Comparison of ENCODE assay signal across 9 mouse cellular contexts in the genomic region with DNA sequence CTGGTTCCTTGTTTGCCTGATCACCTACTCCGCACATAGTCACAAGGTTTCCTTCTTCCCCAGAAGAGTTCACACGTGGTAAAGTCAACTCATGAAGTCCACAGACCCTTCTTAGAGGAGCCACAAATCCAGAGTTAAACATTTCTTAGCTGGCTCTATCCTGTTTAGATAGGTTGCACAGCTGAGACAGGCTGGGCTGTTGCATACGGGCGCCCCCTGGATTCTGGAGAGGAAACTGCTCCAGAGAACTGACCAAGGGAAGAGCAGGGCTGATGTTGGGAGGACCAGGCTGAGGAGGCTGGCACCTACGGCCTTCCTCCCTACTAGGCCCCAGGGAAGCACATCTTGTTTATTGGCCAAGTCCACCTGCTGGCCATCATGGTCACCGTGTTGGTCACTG.
DNase-seq lines count a peak whose midpoint lies in the region; ATAC-seq and TF ChIP-seq lines count a peak whose summit lies in the region.
"Had no signal": no experiment of that assay in that cellular context is flagged by ENCODE, and none has a peak within 500 bp of the region (broad histone marks: within the 10 kb centered on the region; RNA-seq: fewer than 3 reads in every experiment).

No protein-coding gene starts in this region.

- dilution Hi-C loops in CH12.LX (cut with MboI; ENCODE audit: extremely low pct_ligation_motif_present, extremely low pct_unique_long_range_greater_than_20kb, low sequenced_read_pairs): no loop called here

- WGBS in bone marrow, adult 2 months: 7% methylated on average over 6 of the region's 6 CpGs
- 20% methylated on average over 6 of the region's 6 CpGs for WGBS in heart, embryonic 13.5 days
- WGBS in liver, embryonic 13.5 days (ENCODE audit: insufficient replicate concordance): 13% methylated on average over 6 of the region's 6 CpGs

- no peak overlapping the region for H3K4me3 ChIP-seq in CH12.LX (replicated peaks in 1 of 3; ENCODE audit: low read depth in 2 of 3, low read length in 2 of 3, poor library complexity in 1 of 3)
- no peak overlapping the region for H3K4me3 ChIP-seq in bone marrow, adult 2 months (replicated peaks; ENCODE audit: control insufficient read depth, low read depth, low read length)
- H3K4me3 ChIP-seq in embryonic fibroblast, embryonic 13.5 days (ENCODE audit: insufficient read depth, low read length): no peak overlapping the region
- no peak overlapping the region for H3K4me3 ChIP-seq in heart, embryonic 13.5 days
- H3K4me3 ChIP-seq in liver, embryonic 13.5 days (replicated peaks): no peak overlapping the region
- H3K4me3 ChIP-seq: megakaryocyte, embryonic 14.5 days had no signal

- ATAC-seq in heart, embryonic 13.5 days (ENCODE audit: extremely low read depth, insufficient number of reproducible peaks, low FRiP score, low TSS enrichment): no peak
- ATAC-seq in liver, embryonic 13.5 days (ENCODE audit: low read depth): peak; percentile 83

- H3K27me3 ChIP-seq in CH12.LX (replicated peaks): no peaks in the 10 kb centered on the region
- no peaks in the 10 kb centered on the region for H3K27me3 ChIP-seq in heart, embryonic 13.5 days (replicated peaks)
- H3K27me3 ChIP-seq in liver, embryonic 13.5 days: no peaks in the 10 kb centered on the region
- H3K27me3 ChIP-seq: megakaryocyte, embryonic 14.5 days had no signal

- in situ Hi-C loops in CH12.LX (cut with MboI; ENCODE audit: low pct_ligation_motif_present, low pct_unique_long_range_greater_than_20kb, low sequenced_read_pairs): no loop called here

- no peak overlapping the region for H3K4me2 ChIP-seq in CH12.LX (ENCODE audit: insufficient read depth, low read depth, poor library complexity, severe bottlenecking)
- H3K4me2 ChIP-seq in heart, embryonic 13.5 days: no peak overlapping the region
- H3K4me2 ChIP-seq in liver, embryonic 13.5 days: no peak overlapping the region

- H3K9ac ChIP-seq in CH12.LX (ENCODE audit: insufficient read depth, low read depth): no peak overlapping the region
- no peak overlapping the region for H3K9ac ChIP-seq in heart, embryonic 13.5 days
- H3K9ac ChIP-seq in liver, embryonic 13.5 days: no peak overlapping the region

- no peak for TF ChIP-seq POLR2A in CH12.LX (IDR thresholded peaks at IDR 0.05; ENCODE audit: low read depth, low read length)
- TF ChIP-seq POLR2A in bone marrow, adult 2 months (IDR thresholded peaks at IDR 0.05; ENCODE audit: borderline replicate concordance, control insufficient read depth, low read depth, low read length): no peak
- TF ChIP-seq POLR2A in embryonic fibroblast, embryonic 13.5 days (IDR thresholded peaks at IDR 0.05; ENCODE audit: low read depth, low read length): no peak

- peak; percentile 55 to 94 for TF ChIP-seq CTCF in CH12.LX (conservative IDR thresholded peaks at IDR 0.05 in 1 of 2, IDR thresholded peaks at IDR 0.05 in 1 of 2; ENCODE audit: low read depth in 2 of 2, low read length in 2 of 2)
- TF ChIP-seq CTCF in bone marrow, adult 2 months (IDR thresholded peaks at IDR 0.05; ENCODE audit: control insufficient read depth, insufficient read depth, low read length): peak; percentile 91
- TF ChIP-seq CTCF in embryonic fibroblast, embryonic 13.5 days (IDR thresholded peaks at IDR 0.05; ENCODE audit: borderline replicate concordance, insufficient read depth, low read length): peak; percentile 44; the same call in 1 of the 2 replicates

- peaks cover 0 to 3% of the 10 kb centered on the region in 2 experiments; a peak in 1 of 4 replicates for H3K4me1 ChIP-seq in CH12.LX (ENCODE audit: control insufficient read depth in 1 of 2, insufficient read depth in 2 of 2)
- H3K4me1 ChIP-seq in bone marrow, adult 2 months (ENCODE audit: control insufficient read depth, insufficient read depth, low read length): no peaks in the 10 kb centered on the region; the same call in none of the 2 replicates
- H3K4me1 ChIP-seq in embryonic fibroblast, embryonic 13.5 days (ENCODE audit: control insufficient read depth, insufficient read depth, low read length): no peaks in the 10 kb centered on the region
- peaks cover 40% of the 10 kb centered on the region for H3K4me1 ChIP-seq in heart, embryonic 13.5 days
- H3K4me1 ChIP-seq in liver, embryonic 13.5 days (replicated peaks): peaks cover 71% of the 10 kb centered on the region

- H3K36me3 ChIP-seq in CH12.LX (replicated peaks in 1 of 2; ENCODE audit: control insufficient read depth in 1 of 2, insufficient read depth in 1 of 2, low read length in 1 of 2): no peaks in the 10 kb centered on the region
- no peaks in the 10 kb centered on the region for H3K36me3 ChIP-seq in heart, embryonic 13.5 days
- no peaks in the 10 kb centered on the region for H3K36me3 ChIP-seq in liver, embryonic 13.5 days

- DNase-seq in CH12.LX (ENCODE audit: extremely low read depth): peak; percentile 71
- DNase-seq in kidney, postnatal 36 days: peak; percentile 84 to 92
- DNase-seq in liver, embryonic 13.5 days: peak; percentile 76
- DNase-seq in retina, adult 2 months (ENCODE audit: low read depth, low spot score): peak; percentile 48
- peak; percentile 81 for DNase-seq in thymus, postnatal 25 days

- no peaks in the 10 kb centered on the region for H3K9me3 ChIP-seq in CH12.LX (replicated peaks; ENCODE audit: low read length)
- no peaks in the 10 kb centered on the region for H3K9me3 ChIP-seq in heart, embryonic 13.5 days
- H3K9me3 ChIP-seq in liver, embryonic 13.5 days (replicated peaks): no peaks in the 10 kb centered on the region
- H3K9me3 ChIP-seq: megakaryocyte, embryonic 14.5 days had no signal

- TF ChIP-seq EP300 in CH12.LX (IDR thresholded peaks at IDR 0.05; ENCODE audit: low read length): no peak

- H3K27ac ChIP-seq in CH12.LX (ENCODE audit: insufficient read depth, low read depth): no peak overlapping the region
- no peak overlapping the region for H3K27ac ChIP-seq in bone marrow, adult 2 months (ENCODE audit: control insufficient read depth, insufficient read depth, low read depth, low read length, poor library complexity)
- no peak overlapping the region for H3K27ac ChIP-seq in embryonic fibroblast, embryonic 13.5 days (ENCODE audit: insufficient read depth, low read length)
- peak overlapping the region; percentile 53 for H3K27ac ChIP-seq in heart, embryonic 13.5 days (replicated peaks)
- 0 out of 2 replicates have a peak overlapping the region, but pooled peaks have one; percentile 48 for H3K27ac ChIP-seq in liver, embryonic 13.5 days

- TF ChIP-seq RAD21 in CH12.LX (IDR thresholded peaks at IDR 0.05; ENCODE audit: low read depth, low read length): peak; percentile 90

- no peaks in the 10 kb centered on the region for H3K79me2 ChIP-seq in CH12.LX (replicated peaks; ENCODE audit: control insufficient read depth, extremely low read depth, insufficient read depth, poor library complexity, severe bottlenecking)

TF ChIP-seq in CH12.LX, 34 proteins besides CTCF, POLR2A, EP300 and RAD21:
- TF ChIP-seq CHD2 (IDR thresholded peaks at IDR 0.05; ENCODE audit: low read length) (no peak), ZC3H11A (IDR thresholded peaks at IDR 0.05; ENCODE audit: low read depth, low read length) (peak; percentile 89), ZNF384 (IDR thresholded peaks at IDR 0.05; ENCODE audit: low read depth, low read length) (peak; percentile 43; the same call in 1 of the 2 replicates), USF1 (IDR thresholded peaks at IDR 0.05; ENCODE audit: low read depth, low read length) (no peak), SMC3 (IDR thresholded peaks at IDR 0.05; ENCODE audit: low read depth, low read length) (peak; percentile 97), MAX (IDR thresholded peaks at IDR 0.05; ENCODE audit: low read length) (no peak)
TF ChIP-seq in CH12.LX: peak in this region for 3.

Comparison
In these comparisons a context has a peak if more than half of its experiments do, and no peak if none do; other contexts are left out.
1. H3K27ac ChIP-seq: peak in heart, embryonic 13.5 days (single experiment) and liver, embryonic 13.5 days (single experiment); none in CH12.LX (single experiment), bone marrow, adult 2 months (single experiment) and embryonic fibroblast, embryonic 13.5 days (single experiment).
2. Peak in every context shown above with its lines, with median percentiles within 50 percentile points of each other: DNase-seq and CTCF ChIP-seq.